ENCODE assay signal across 25 mouse cellular contexts in the genomic region with DNA sequence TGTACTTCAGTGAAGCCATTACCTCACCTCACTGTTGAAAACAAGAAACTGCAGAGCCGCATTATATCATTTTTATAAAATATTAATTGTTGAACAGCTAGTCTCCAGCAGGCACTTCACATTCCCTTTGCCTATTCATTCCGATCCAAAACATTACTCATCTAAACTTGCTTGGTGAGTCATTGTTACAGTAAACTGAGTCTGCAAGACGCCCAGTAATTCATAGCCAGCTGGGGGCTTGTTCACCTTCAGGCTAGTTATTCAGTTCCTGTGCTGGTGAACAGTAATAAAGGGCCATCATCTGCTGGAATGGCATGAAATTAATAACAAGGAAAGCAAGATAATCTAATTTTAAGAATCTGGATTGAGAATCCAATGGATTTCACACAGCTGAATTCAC.
DNase-seq lines count a peak whose midpoint lies in the region; ATAC-seq and TF ChIP-seq lines count a peak whose summit lies in the region.
"Had no signal": no experiment of that assay in that cellular context is flagged by ENCODE, and none has a peak within 500 bp of the region (broad histone marks: within the 10 kb centered on the region; RNA-seq: fewer than 3 reads in every experiment).

No protein-coding gene starts in this region.

- no peaks in the 10 kb centered on the region for H3K27me3 ChIP-seq in Patski
- H3K27me3 ChIP-seq: limb, embryonic 13.5 days; liver, embryonic 13.5 days; midbrain, embryonic 13.5 days; neural tube, embryonic 15.5 days; stomach, embryonic 15.5 days had no signal

- ATAC-seq in Patski, result peak; percentile 93
- ATAC-seq in megakaryocyte, adult 5-6 weeks (ENCODE audit: poor library complexity, severe bottlenecking), result no peak
- ATAC-seq: forebrain, embryonic 16.5 days; lung, postnatal 0 days; midbrain, embryonic 13.5 days had no signal

- intact Hi-C loops in gastrocnemius, postnatal 14 days (cut with DNase I; ENCODE audit: low total_unique reads), result no loop called here

- CTCF ChIA-PET in Patski (lab: Charles Lee), result interaction anchor here (1.1 to 1.7 kb wide), 4 partner anchors 9 to 41 kb away, joined by 3 to 4 read pairs (median 3); no protein-coding TSS in a partner anchor

- peak; percentile 11 for DNase-seq in gastrocnemius, adult 18-20 months (ENCODE audit: low spot score)
- DNase-seq in gastrocnemius, postnatal 14 days, result no peak
- DNase-seq in 3134 (ENCODE audit: extremely low read depth, insufficient read length, low spot score), result peak; percentile 44
- peak; percentile 51 for DNase-seq in Patski (ENCODE audit: low read depth, low spot score)
- DNase-seq in skeletal muscle tissue, adult 2 months (ENCODE audit: low read depth, low spot score), result peak; percentile 30
- DNase-seq in cerebellum, postnatal 36 days, result no peak
- DNase-seq: adrenal gland, postnatal 25 days; cerebellum, adult 2 months; cerebellum, postnatal 14 days; gastrocnemius, postnatal 10 days; kidney, adult 11 months; kidney, postnatal 14 days; liver, embryonic 13.5 days; lung, adult 18-20 months; lung, postnatal 4 days; retina, postnatal 1 day; right cerebral cortex, postnatal 14 days; thymus, postnatal 14 days had no signal

- no peak for TF ChIP-seq CTCF in Patski (IDR thresholded peaks at IDR 0.05)

- in situ Hi-C loops in Patski (cut with MboI; ENCODE audit: low pct_unique_long_range_greater_than_20kb), result no loop called here

- POLR2A ChIA-PET in Patski (lab: Charles Lee), result no interaction called here

Comparison
In these comparisons a context has a peak if more than half of its experiments do, and no peak if none do; other contexts are left out.
1. DNase-seq: peak in gastrocnemius, adult 18-20 months (single experiment), 3134 (single experiment), Patski (single experiment) and skeletal muscle tissue, adult 2 months (single experiment); none in gastrocnemius, postnatal 14 days (single experiment) and cerebellum, postnatal 36 days (0 of 2).